Mouse (Mus musculus): ENCODE data around the gene Dapk2. TPM values are rescaled to one million over a fixed set of nuclear protein-coding genes. Genes with fewer than 3 reads are reported as not detected.

Dapk2 gene
- polyA plus RNA-seq, 1 experiment from 2014 or later = 23.4 TPM

DNA sequence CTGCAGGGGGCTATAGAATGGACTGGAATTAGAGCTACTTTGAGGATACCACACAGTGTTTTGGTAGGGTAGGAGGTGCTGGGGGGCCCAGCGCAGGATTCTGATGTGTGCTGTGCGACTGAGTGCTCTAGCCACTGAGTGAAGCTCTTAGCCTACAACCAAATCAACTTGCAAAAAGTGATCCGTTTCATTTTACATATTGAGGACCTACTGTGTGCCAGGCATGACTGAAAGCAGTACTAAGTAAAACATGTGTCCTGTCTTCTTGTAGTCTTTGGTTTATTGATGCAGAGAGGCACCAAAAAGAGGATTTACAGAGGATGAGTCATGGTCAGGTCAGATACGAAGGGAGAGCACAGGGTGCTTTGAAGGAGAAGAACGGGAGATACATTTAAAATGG lies 9.2 kb downstream of the Dapk2 start:
- Histone ChIP-seq H3K27me3 (ENCODE audit: insufficient read depth, low read length) (no peaks in the 10 kb centered on the region), H3K4me3 (ENCODE audit: low read depth, low read length) (no peak overlapping the region), H3K27ac (ENCODE audit: low read depth) (no peak overlapping the region), H3K9ac (replicated peaks) (no peak overlapping the region), H3K36me3 (replicated peaks; ENCODE audit: insufficient read depth, low read length) (peaks cover 11% of the 10 kb centered on the region; the same call in 1 of the 2 replicates), H3K4me2 (ENCODE audit: low read depth, low read length) (no peak overlapping the region), H3K4me1 (ENCODE audit: insufficient read depth) (peaks cover 14% of the 10 kb centered on the region; the same call in 1 of the 2 replicates), H3K9me3 (ENCODE audit: low read length) (no peaks in the 10 kb centered on the region)
- no peak for DNase-seq
- 82% methylated on average over 5 of the region's 5 CpGs for WGBS (ENCODE audit: insufficient replicate concordance)
- ATAC-seq = no peak
- TF ChIP-seq CTCF (IDR thresholded peaks at IDR 0.05; ENCODE audit: low read depth) (no peak), EP300 (IDR thresholded peaks at IDR 0.05; ENCODE audit: low read depth) (no peak)

DNA sequence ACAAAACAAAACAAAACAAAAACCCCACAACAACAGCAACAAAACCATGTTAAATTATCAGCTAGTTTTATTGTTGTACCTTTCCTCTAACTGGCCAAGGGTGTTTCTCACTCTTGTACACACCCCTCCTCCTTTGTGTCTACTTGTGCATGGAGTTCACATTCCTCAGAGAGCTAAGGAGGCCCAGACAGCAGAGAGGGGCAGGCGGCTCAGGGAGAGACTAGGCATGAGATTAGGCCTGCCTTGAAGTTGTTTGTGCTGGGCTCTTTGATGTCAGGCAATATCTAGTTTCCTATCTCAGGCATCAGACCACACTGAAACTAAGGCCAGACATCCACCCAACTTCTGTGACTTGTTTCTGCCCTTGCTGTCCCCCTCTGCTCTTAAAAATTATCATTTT lies 10.2 kb downstream of the Dapk2 start:
- Histone ChIP-seq H3K27ac (ENCODE audit: low read depth) (no peak overlapping the region), H3K4me1 (ENCODE audit: insufficient read depth) (peaks cover 13% of the 10 kb centered on the region), H3K27me3 (ENCODE audit: insufficient read depth, low read length) (no peaks in the 10 kb centered on the region), H3K4me3 (ENCODE audit: low read depth, low read length) (no peak overlapping the region), H3K9ac (replicated peaks) (no peak overlapping the region; the same call in 1 of the 2 replicates), H3K4me2 (ENCODE audit: low read depth, low read length) (no peak overlapping the region), H3K9me3 (ENCODE audit: low read length) (no peaks in the 10 kb centered on the region), H3K36me3 (replicated peaks; ENCODE audit: insufficient read depth, low read length) (peaks cover 11% of the 10 kb centered on the region)
- no peak for DNase-seq
- TF ChIP-seq EP300 (IDR thresholded peaks at IDR 0.05; ENCODE audit: low read depth) = no peak
- no peak for TF ChIP-seq CTCF (IDR thresholded peaks at IDR 0.05; ENCODE audit: low read depth)
- ATAC-seq = no peak
- WGBS (ENCODE audit: insufficient replicate concordance) = 48% methylated on average over 1 of the region's 1 CpGs

DNA sequence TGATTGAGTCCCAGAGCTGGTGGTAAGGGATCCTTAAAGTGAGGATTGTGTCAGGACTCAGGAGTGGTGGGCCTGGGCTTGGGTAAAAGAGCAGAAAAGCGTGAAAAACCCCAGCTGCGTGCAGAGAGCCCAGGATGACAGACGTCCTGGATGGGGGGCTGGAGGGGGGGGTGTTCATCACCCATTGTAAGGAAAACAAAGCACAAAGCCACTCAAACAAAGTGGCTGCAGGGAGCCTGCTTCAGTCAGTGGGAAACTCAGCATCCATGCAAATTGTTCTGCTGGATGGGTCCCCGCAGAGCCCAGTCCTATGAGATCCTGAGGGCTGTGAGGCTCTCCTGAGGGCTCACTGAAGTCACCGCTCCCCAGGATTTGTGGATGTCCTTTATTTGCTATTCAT lies 12.5 kb downstream of the Dapk2 start:
- no peak overlapping the region for H3K4me2 ChIP-seq (ENCODE audit: low read depth, low read length)
- DNase-seq (no peak), ATAC-seq (no peak)
- H3K4me1 ChIP-seq (ENCODE audit: insufficient read depth) = peaks cover 21% of the 10 kb centered on the region
- no peak overlapping the region for H3K27ac ChIP-seq (ENCODE audit: low read depth)
- no peaks in the 10 kb centered on the region for H3K27me3 ChIP-seq (ENCODE audit: insufficient read depth, low read length)
- H3K9ac ChIP-seq (replicated peaks) = no peak overlapping the region
- peaks cover 19% of the 10 kb centered on the region for H3K36me3 ChIP-seq (replicated peaks; ENCODE audit: insufficient read depth, low read length)
- no peak for TF ChIP-seq CTCF (IDR thresholded peaks at IDR 0.05; ENCODE audit: low read depth)
- no peak for TF ChIP-seq EP300 (IDR thresholded peaks at IDR 0.05; ENCODE audit: low read depth)
- no peak overlapping the region for H3K4me3 ChIP-seq (ENCODE audit: low read depth, low read length)
- H3K9me3 ChIP-seq (ENCODE audit: low read length) = no peaks in the 10 kb centered on the region
- WGBS (ENCODE audit: insufficient replicate concordance) = 88% methylated on average over 5 of the region's 5 CpGs

DNA sequence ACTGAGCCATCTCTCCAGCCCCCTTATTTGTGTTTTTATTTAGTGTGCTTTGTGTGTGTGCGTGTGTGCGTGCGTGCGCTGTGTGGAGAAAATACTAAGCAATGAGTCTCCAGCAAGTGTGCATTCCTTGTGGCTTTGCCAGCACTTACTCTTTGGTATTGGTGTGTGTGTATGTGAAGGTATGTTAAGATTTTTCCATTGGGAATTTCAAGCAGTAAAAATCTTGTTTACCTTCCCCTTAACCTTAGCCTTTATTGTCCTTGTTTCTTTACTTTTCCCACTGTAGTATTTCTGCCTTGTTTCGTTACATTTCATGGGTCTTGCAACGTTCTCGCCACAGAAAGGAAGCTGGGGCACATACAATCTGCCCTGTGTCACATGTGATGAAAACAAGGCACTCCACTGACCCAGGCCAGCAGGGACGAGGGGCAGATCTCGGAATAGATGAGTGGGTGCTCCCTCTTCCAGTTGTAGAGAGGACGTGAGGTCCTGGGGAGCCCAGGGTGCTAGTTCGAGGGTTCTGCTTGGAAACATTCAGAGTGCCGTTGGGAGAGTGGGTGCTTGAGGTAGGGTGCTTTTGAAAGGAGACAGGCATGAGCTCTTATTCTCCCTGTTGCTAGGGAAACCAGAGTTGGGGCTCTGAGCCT lies 13.4 kb downstream of the Dapk2 start:
- Histone ChIP-seq H3K36me3 (replicated peaks; ENCODE audit: insufficient read depth, low read length) (peaks cover 15% of the 10 kb centered on the region), H3K27ac (ENCODE audit: low read depth) (no peak overlapping the region), H3K4me3 (ENCODE audit: low read depth, low read length) (no peak overlapping the region), H3K9ac (replicated peaks) (no peak overlapping the region), H3K4me1 (ENCODE audit: insufficient read depth) (peaks cover 21% of the 10 kb centered on the region), H3K9me3 (ENCODE audit: low read length) (no peaks in the 10 kb centered on the region), H3K27me3 (ENCODE audit: insufficient read depth, low read length) (no peaks in the 10 kb centered on the region), H3K4me2 (ENCODE audit: low read depth, low read length) (no peak overlapping the region)
- WGBS (ENCODE audit: insufficient replicate concordance) = 72% methylated on average over 12 of the region's 12 CpGs
- TF ChIP-seq EP300 (IDR thresholded peaks at IDR 0.05; ENCODE audit: low read depth) (no peak), CTCF (IDR thresholded peaks at IDR 0.05; ENCODE audit: low read depth) (no peak)
- DNase-seq (no peak), ATAC-seq (no peak)

DNA sequence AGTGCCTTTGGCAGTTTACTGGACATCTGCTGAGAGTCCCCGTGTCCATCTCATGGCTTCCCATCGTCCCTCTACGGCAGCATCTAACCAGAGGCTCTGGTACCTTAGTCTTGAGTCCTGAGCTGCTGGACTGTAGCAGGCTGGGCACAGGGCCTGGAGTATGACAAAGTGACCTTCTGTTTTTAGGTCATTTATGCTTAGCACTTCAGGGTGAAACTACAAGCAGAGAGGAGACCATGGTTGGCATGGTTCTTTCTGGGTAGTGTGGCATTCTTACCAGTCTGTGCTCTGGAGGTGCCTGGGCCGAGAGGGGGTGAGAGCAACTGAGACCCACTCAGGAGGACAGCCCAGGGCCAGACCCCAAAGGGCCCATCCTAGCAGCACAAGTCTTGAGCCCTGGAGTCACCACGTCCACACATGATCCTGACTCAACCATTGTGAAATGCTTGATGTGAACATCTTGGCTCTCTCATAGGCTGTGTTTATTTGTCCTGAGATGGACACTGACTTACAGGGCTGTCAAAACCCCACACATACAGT lies 15.4 kb downstream of the Dapk2 start:
- ATAC-seq = no peak
- H3K36me3 ChIP-seq (replicated peaks; ENCODE audit: insufficient read depth, low read length) = peaks cover 10% of the 10 kb centered on the region
- no peaks in the 10 kb centered on the region for H3K9me3 ChIP-seq (ENCODE audit: low read length)
- peaks cover 37% of the 10 kb centered on the region for H3K4me1 ChIP-seq (ENCODE audit: insufficient read depth)
- no peak overlapping the region for H3K4me2 ChIP-seq (ENCODE audit: low read depth, low read length)
- no peak overlapping the region for H3K9ac ChIP-seq (replicated peaks)
- 93% methylated on average over 5 of the region's 5 CpGs for WGBS (ENCODE audit: insufficient replicate concordance)
- no peak overlapping the region for H3K27ac ChIP-seq (ENCODE audit: low read depth)
- H3K4me3 ChIP-seq (ENCODE audit: low read depth, low read length) = no peak overlapping the region
- no peaks in the 10 kb centered on the region for H3K27me3 ChIP-seq (ENCODE audit: insufficient read depth, low read length)
- TF ChIP-seq CTCF (IDR thresholded peaks at IDR 0.05; ENCODE audit: low read depth) (no peak), EP300 (IDR thresholded peaks at IDR 0.05; ENCODE audit: low read depth) (no peak)
- no peak for DNase-seq

DNA sequence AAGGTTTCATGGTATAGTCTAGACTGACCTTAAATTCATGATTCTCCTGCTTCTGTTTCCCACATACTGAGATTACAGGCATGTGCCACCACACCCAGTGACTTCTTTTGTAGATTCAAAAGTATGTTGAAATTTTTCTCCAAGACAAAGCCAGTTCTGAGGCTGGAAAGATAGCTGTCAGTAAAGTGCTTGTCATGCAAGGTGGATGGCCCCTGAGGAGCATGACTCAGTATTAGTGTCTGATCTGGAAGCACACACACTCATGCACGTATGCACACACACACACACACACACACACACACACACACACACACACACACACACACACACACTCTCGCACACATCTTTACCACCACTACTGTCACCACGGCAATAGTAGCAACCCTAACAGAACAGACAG lies 17.0 kb downstream of the Dapk2 start:
- Histone ChIP-seq H3K27ac (ENCODE audit: low read depth) (no peak overlapping the region), H3K9me3 (ENCODE audit: low read length) (no peaks in the 10 kb centered on the region), H3K9ac (replicated peaks) (no peak overlapping the region), H3K27me3 (ENCODE audit: insufficient read depth, low read length) (no peaks in the 10 kb centered on the region), H3K4me3 (ENCODE audit: low read depth, low read length) (no peak overlapping the region), H3K36me3 (replicated peaks; ENCODE audit: insufficient read depth, low read length) (peaks cover 8% of the 10 kb centered on the region), H3K4me1 (ENCODE audit: insufficient read depth) (peaks cover 53% of the 10 kb centered on the region), H3K4me2 (ENCODE audit: low read depth, low read length) (no peak overlapping the region)
- TF ChIP-seq CTCF (IDR thresholded peaks at IDR 0.05; ENCODE audit: low read depth) (no peak), EP300 (IDR thresholded peaks at IDR 0.05; ENCODE audit: low read depth) (no peak)
- WGBS (ENCODE audit: insufficient replicate concordance) = 69% methylated on average over 3 of the region's 3 CpGs
- ATAC-seq (no peak), DNase-seq (no peak)
